Mouse (Mus musculus) testis, adult 2 months (tissue): ENCODE measurements around the gene Olfr198. TPM values are rescaled to one million over a fixed set of nuclear protein-coding genes. Genes with fewer than 3 reads are reported as not detected.
"Not testable (repeated sequence)": the region's sequence is repeated elsewhere in the genome, so short reads cannot be mapped to it uniquely, and the experiment has no call there.

Experiments
- H3K27ac ChIP-seq: fragments of 200-500 bp; 2 replicates; pipeline ENCODE4 v1.5.1; 2012; ENCODE audit warnings: low read depth, low read length; ENCODE audit not compliant: control insufficient read depth, insufficient read depth
- H3K27me3 ChIP-seq: fragments of 200-500 bp; 2 replicates; pipeline ENCODE4 v1.6.1; 2012; ENCODE audit warnings: mild to moderate bottlenecking, low read length, moderate library complexity; ENCODE audit not compliant: control insufficient read depth, insufficient read depth
- H3K36me3 ChIP-seq: fragments of 200-500 bp; 2 replicates; pipeline ENCODE4 v1.6.1; 2012; ENCODE audit warnings: mild to moderate bottlenecking, low read length; ENCODE audit not compliant: control insufficient read depth, insufficient read depth
- H3K4me1 ChIP-seq: fragments of 200-500 bp; 2 replicates; pipeline ENCODE4 v1.6.1; 2012; ENCODE audit warnings: low read length; ENCODE audit not compliant: control insufficient read depth, insufficient read depth
- H3K4me3 ChIP-seq: fragments of 200-500 bp; 2 replicates; pipeline ENCODE4 v1.5.1; 2012; ENCODE audit warnings: low read depth, mild to moderate bottlenecking, low read length, moderate library complexity, mixed read lengths; ENCODE audit not compliant: control insufficient read depth
- CTCF ChIP-seq: fragments of 200-500 bp; IDR thresholded peaks from 2 replicates; pipeline ENCODE4 v1.5.1; 2012; ENCODE audit warnings: low read depth, mild to moderate bottlenecking, inconsistent platforms, low read length, moderate library complexity; ENCODE audit not compliant: control insufficient read depth, insufficient read depth, insufficient replicate concordance
- POLR2A ChIP-seq: fragments of 200-500 bp; IDR thresholded peaks from 2 replicates; pipeline ENCODE4 v1.6.1; 2012; ENCODE audit warnings: low read depth, mild to moderate bottlenecking, inconsistent platforms, low read length, moderate library complexity; ENCODE audit not compliant: control insufficient read depth
- polyA plus RNA-seq: library from polyadenylated mRNA; depleted of rRNA; stranded (reverse); fragments of >200 nt; gene quantifications from 2 replicates; pipeline ENCODE4 v1.2.3, GENCODE M21; 2012; rRNA removed

Gene Olfr198
- polyA plus RNA-seq: not detected in 2 replicates

GRCm38 (mm10) chr16:59203433-59203832 is at the start of gene Olfr198:
Olfr198 (minus strand) TSS chr16:59203533.
- H3K27me3 ChIP-seq, H3K27ac ChIP-seq, H3K4me3 ChIP-seq, H3K4me1 ChIP-seq, H3K36me3 ChIP-seq: not testable (repeated sequence)

GRCm38 (mm10) chr16:59249684-59250083 is 46.4 kb upstream of the Olfr198 start:
- H3K27ac ChIP-seq: no peak overlapping the region
- H3K36me3 ChIP-seq: no peaks in the 10 kb centered on the region
- no peaks in the 10 kb centered on the region for H3K4me1 ChIP-seq
- no peak for TF ChIP-seq CTCF
- no peak for TF ChIP-seq POLR2A
- no peak overlapping the region for H3K4me3 ChIP-seq
- no peaks in the 10 kb centered on the region for H3K27me3 ChIP-seq

GRCm38 (mm10) chr16:59219667-59220066 is 16.3 kb upstream of the Olfr198 start, which contains the start of gene Olfr199:
Olfr199 (minus strand) TSS chr16:59219767.
- H3K4me1 ChIP-seq, H3K4me3 ChIP-seq, H3K27ac ChIP-seq, H3K27me3 ChIP-seq, H3K36me3 ChIP-seq: not testable (repeated sequence)

- H3K36me3 ChIP-seq, H3K27me3 ChIP-seq, H3K27ac ChIP-seq, H3K4me3 ChIP-seq, H3K4me1 ChIP-seq: not testable (repeated sequence)
These were observed 14.5 kb upstream of the Olfr198 start for GRCm38 (mm10) chr16:59217861-59218260.

- Histone ChIP-seq H3K4me1 (no peaks in the 10 kb centered on the region), H3K36me3 (no peaks in the 10 kb centered on the region), H3K27me3 (no peaks in the 10 kb centered on the region), H3K27ac (no peak within 1 kb of the TSS), H3K4me3 (no peak within 1 kb of the TSS)
- TF ChIP-seq CTCF (no peak), POLR2A (no peak)
These were observed 33.0 kb downstream of the Olfr198 start, which contains the start of gene Olfr196 for GRCm38 (mm10) chr16:59170354-59170753. Olfr196 (minus strand) TSS chr16:59170454.

- H3K36me3 ChIP-seq: no peaks in the 10 kb centered on the region
- TF ChIP-seq CTCF: no peak
- no peak for TF ChIP-seq POLR2A
- H3K4me1 ChIP-seq: no peaks in the 10 kb centered on the region
- H3K27ac ChIP-seq: no peak overlapping the region
- H3K4me3 ChIP-seq: no peak overlapping the region
- H3K27me3 ChIP-seq: no peaks in the 10 kb centered on the region
These were observed 51.3 kb downstream of the Olfr198 start for GRCm38 (mm10) chr16:59151996-59152395.

Other genes starting within 250 kb of the Olfr198 start
- 0.22 and 0.28 TPM in 2 replicates for gene Olfr183, start 208.2 kb downstream of the Olfr198 start, polyA plus RNA-seq
- gene Olfr186, start 173.2 kb downstream of the Olfr198 start, polyA plus RNA-seq: not detected in 2 replicates
- gene Olfr187, start 163.8 kb downstream of the Olfr198 start, polyA plus RNA-seq: not detected in 2 replicates
- gene Olfr190, start 125.5 kb downstream of the Olfr198 start, polyA plus RNA-seq: not detected in 2 replicates
- not detected in 2 replicates for gene Olfr191, start 113.7 kb downstream of the Olfr198 start, polyA plus RNA-seq
- gene Olfr193, start 91.7 kb downstream of the Olfr198 start, polyA plus RNA-seq: not detected in 2 replicates
- gene Olfr194, start 82.5 kb downstream of the Olfr198 start, polyA plus RNA-seq: 0.04 and 0.15 TPM in 2 replicates
- gene Olfr195, start 56.5 kb downstream of the Olfr198 start, polyA plus RNA-seq: not detected in 2 replicates
- not detected in 2 replicates for gene Olfr196, start 33.1 kb downstream of the Olfr198 start, polyA plus RNA-seq
- gene Olfr199, start 16.2 kb upstream of the Olfr198 start, polyA plus RNA-seq: 1.3 and 1.4 TPM in 2 replicates
- gene Olfr201, start 69.1 kb upstream of the Olfr198 start, polyA plus RNA-seq: not detected in 2 replicates
- gene Olfr202, start 83.3 kb upstream of the Olfr198 start, polyA plus RNA-seq: not detected in 2 replicates
- not detected in 2 replicates for gene Olfr203, start 95.3 kb upstream of the Olfr198 start, polyA plus RNA-seq
- not detected in 2 replicates for gene Olfr204, start 114.7 kb upstream of the Olfr198 start, polyA plus RNA-seq
- not detected in 2 replicates for gene Olfr205, start 127.6 kb upstream of the Olfr198 start, polyA plus RNA-seq
- not detected in 2 replicates for gene Olfr206, start 145.7 kb upstream of the Olfr198 start, polyA plus RNA-seq
- not detected in 2 replicates for gene Olfr209, start 160.5 kb upstream of the Olfr198 start, polyA plus RNA-seq
- gene Gabrr3, start 203.8 kb upstream of the Olfr198 start, polyA plus RNA-seq: 0.02 TPM in 1 of 2 replicates, not detected in the other